In the genomic region with DNA sequence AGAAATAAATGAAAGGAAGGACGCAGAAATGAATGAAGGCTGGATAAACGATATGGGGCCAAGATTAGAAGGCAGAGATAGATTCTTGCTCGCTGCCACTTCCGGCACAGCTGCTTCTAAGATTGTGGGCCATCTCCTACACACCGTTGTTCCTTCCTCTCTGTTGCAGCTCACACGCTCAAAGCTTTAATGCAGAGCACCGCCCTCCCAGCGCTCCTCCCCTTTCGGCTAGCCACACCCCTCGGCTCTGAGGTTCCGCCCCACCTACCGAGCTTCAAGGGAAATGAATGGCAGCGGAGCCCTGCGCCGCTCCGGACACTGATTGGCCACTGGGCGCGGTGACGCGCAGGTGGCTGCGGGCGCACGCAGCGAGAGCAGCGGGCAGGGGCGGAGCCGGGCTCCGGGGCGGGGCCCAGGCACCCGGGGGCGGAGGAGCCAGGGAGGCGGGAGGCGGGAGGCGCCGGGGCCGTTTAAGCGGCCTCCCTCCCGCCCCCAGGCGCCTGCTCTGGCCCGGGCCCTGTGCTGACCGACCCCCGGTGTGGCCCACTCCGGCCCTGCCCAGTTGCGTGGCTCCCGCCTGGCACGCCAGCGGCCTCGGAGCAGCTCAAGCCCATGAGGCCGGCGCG, we compare ENCODE assay signal across 8 mouse cellular contexts. TPM values are rescaled to one million over a fixed set of nuclear protein-coding genes. Genes with fewer than 3 reads are reported as not detected.
DNase-seq lines count a peak whose midpoint lies in the region; ATAC-seq and TF ChIP-seq lines count a peak whose summit lies in the region.

Gene Mmd (plus strand): TSS at position 432 of the 626 bp plus-strand sequence.

- H3K4me3 ChIP-seq in C2C12 (ENCODE audit: insufficient read depth, poor library complexity, severe bottlenecking) (peak within 1 kb of the TSS; percentile 92), myocyte (peak within 1 kb of the TSS; percentile 55)
- H3K4me3 ChIP-seq in erythroblast, embryonic 14.5 days (replicated peaks) = peak within 1 kb of the TSS; percentile 72
- peak within 1 kb of the TSS; percentile 87 for H3K4me3 ChIP-seq in heart, embryonic 11.5 days (ENCODE audit: low read depth, low read length)
- peak within 1 kb of the TSS; percentile 89 for H3K4me3 ChIP-seq in kidney, embryonic 16.5 days (ENCODE audit: low read length)
- peak within 1 kb of the TSS; percentile 86 for H3K4me3 ChIP-seq in liver, adult 2 months (ENCODE audit: insufficient read depth, low read depth, low read length)

- H3K9ac ChIP-seq in heart, embryonic 11.5 days (ENCODE audit: low read depth, low read length) = peak within 1 kb of the TSS; percentile 90
- peak within 1 kb of the TSS; percentile 92 for H3K9ac ChIP-seq in kidney, embryonic 16.5 days (replicated peaks; ENCODE audit: low read length)
- peak within 1 kb of the TSS; percentile 93 for H3K9ac ChIP-seq in liver, adult 2 months (ENCODE audit: low read depth, low read length)

- under 1% methylated on average over 36 of the region's 51 CpGs for WGBS in heart, embryonic 11.5 days (ENCODE audit: insufficient replicate concordance)
- WGBS in kidney, embryonic 16.5 days = under 1% methylated on average over 48 of the region's 51 CpGs
- 1% methylated on average over 46 of the region's 51 CpGs for WGBS in liver, adult 2 months

- ATAC-seq in heart, embryonic 11.5 days (replicated peaks; ENCODE audit: insufficient number of reproducible peaks, low FRiP score, low TSS enrichment) = peak; percentile 99
- ATAC-seq in kidney, embryonic 16.5 days (ENCODE audit: low FRiP score, low TSS enrichment) = peak; percentile 99

- TF ChIP-seq CTCF in C2C12 (IDR thresholded peaks at IDR 0.05; ENCODE audit: control insufficient read depth, insufficient read depth, insufficient read length) = no peak
- TF ChIP-seq CTCF in brain, embryonic 14.5 days (IDR thresholded peaks at IDR 0.05; ENCODE audit: borderline replicate concordance, extremely low read depth, insufficient read depth, insufficient read length) = no peak
- TF ChIP-seq CTCF in liver, adult 2 months (IDR thresholded peaks at IDR 0.05; ENCODE audit: low read depth, low read length) = no peak

- peak; percentile 95 for TF ChIP-seq POLR2A in brain, embryonic 14.5 days (IDR thresholded peaks at IDR 0.05; ENCODE audit: borderline replicate concordance, extremely low read depth, insufficient read depth, insufficient read length, poor library complexity, severe bottlenecking)
- TF ChIP-seq POLR2A in liver, adult 2 months (IDR thresholded peaks at IDR 0.05; ENCODE audit: extremely low read depth, insufficient read depth, low read length) = peak; percentile 94
- peak; percentile 89 for TF ChIP-seq POLR2A in myocyte (IDR thresholded peaks at IDR 0.05; ENCODE audit: insufficient read length, low read depth)

- H3K79me2 ChIP-seq in C2C12 (ENCODE audit: control insufficient read depth, insufficient read depth) (peaks cover 49% of the 10 kb centered on the region), myocyte (ENCODE audit: control insufficient read depth, insufficient read depth) (peaks cover 46% of the 10 kb centered on the region)
- peaks cover 19% of the 10 kb centered on the region; the same call in 1 of the 2 replicates for H3K79me2 ChIP-seq in liver, adult 2 months (ENCODE audit: control insufficient read depth, insufficient read depth, low read length)

- H3K4me2 ChIP-seq in heart, embryonic 11.5 days = peak within 1 kb of the TSS; percentile 81
- peak within 1 kb of the TSS; percentile 87 for H3K4me2 ChIP-seq in kidney, embryonic 16.5 days (replicated peaks; ENCODE audit: low read depth, low read length)
- peak within 1 kb of the TSS; percentile 94 for H3K4me2 ChIP-seq in myocyte (ENCODE audit: low read depth)

- H3K27me3 ChIP-seq in C2C12 (ENCODE audit: control insufficient read depth, insufficient read depth, insufficient read length) (no peaks in the 10 kb centered on the region), myocyte (ENCODE audit: control insufficient read depth, insufficient read depth, insufficient read length) (no peaks in the 10 kb centered on the region)
- peaks cover 7% of the 10 kb centered on the region; the same call in 1 of the 2 replicates for H3K27me3 ChIP-seq in erythroblast, embryonic 14.5 days (ENCODE audit: control insufficient read depth)
- H3K27me3 ChIP-seq in heart, embryonic 11.5 days (ENCODE audit: control insufficient read depth, insufficient read depth, low read length) = no peaks in the 10 kb centered on the region
- H3K27me3 ChIP-seq in kidney, embryonic 16.5 days (ENCODE audit: insufficient read depth, low read length) = no peaks in the 10 kb centered on the region
- no peaks in the 10 kb centered on the region for H3K27me3 ChIP-seq in liver, adult 2 months (ENCODE audit: control insufficient read depth, insufficient read depth, low read length)
- no peaks in the 10 kb centered on the region for H3K27me3 ChIP-seq in splenic B cell, adult 2 months (ENCODE audit: control insufficient read depth, insufficient read depth, low read length, poor library complexity, severe bottlenecking)

- peaks cover 24% of the 10 kb centered on the region for H3K4me1 ChIP-seq in erythroblast, embryonic 14.5 days (ENCODE audit: control insufficient read depth)
- peaks cover 22% of the 10 kb centered on the region for H3K4me1 ChIP-seq in heart, embryonic 11.5 days (ENCODE audit: control insufficient read depth, insufficient read depth, low read length)
- H3K4me1 ChIP-seq in kidney, embryonic 16.5 days (ENCODE audit: insufficient read depth, low read length) = peaks cover 23% of the 10 kb centered on the region; the same call in 1 of the 2 replicates
- H3K4me1 ChIP-seq in liver, adult 2 months (ENCODE audit: control insufficient read depth, insufficient read depth, low read length) = peaks cover 10% of the 10 kb centered on the region; the same call in 1 of the 2 replicates

- H3K27ac ChIP-seq in heart, embryonic 11.5 days (ENCODE audit: low read depth, low read length) = peak within 1 kb of the TSS; percentile 89
- peak within 1 kb of the TSS; percentile 84 for H3K27ac ChIP-seq in kidney, embryonic 16.5 days (ENCODE audit: low read length)
- H3K27ac ChIP-seq in liver, adult 2 months (replicated peaks; ENCODE audit: insufficient read depth, low read depth, low read length) = peak within 1 kb of the TSS; percentile 81

- peak; percentile 99 for DNase-seq in brain, embryonic 14.5 days (ENCODE audit: low read depth)
- DNase-seq in liver, adult 2 months (ENCODE audit: extremely low read depth, low read depth, low spot score) = peak; percentile 93
- DNase-seq in splenic B cell, adult 2 months (ENCODE audit: low read depth, low spot score) = peak; percentile 100

- peaks cover 8% of the 10 kb centered on the region for H3K36me3 ChIP-seq in C2C12 (ENCODE audit: control insufficient read depth, insufficient read depth)
- H3K36me3 ChIP-seq in erythroblast, embryonic 14.5 days (ENCODE audit: control insufficient read depth) = no peaks in the 10 kb centered on the region
- no peaks in the 10 kb centered on the region for H3K36me3 ChIP-seq in heart, embryonic 11.5 days (ENCODE audit: control insufficient read depth, insufficient read depth, low read length)
- H3K36me3 ChIP-seq in kidney, embryonic 16.5 days (ENCODE audit: insufficient read depth, low read length) = no peaks in the 10 kb centered on the region
- no peaks in the 10 kb centered on the region for H3K36me3 ChIP-seq in liver, adult 2 months (ENCODE audit: control insufficient read depth, insufficient read depth, low read length)
- no peaks in the 10 kb centered on the region for H3K36me3 ChIP-seq in myocyte (ENCODE audit: control insufficient read depth, insufficient read depth)
- H3K36me3 ChIP-seq in splenic B cell, adult 2 months (ENCODE audit: control insufficient read depth, insufficient read depth, low read length, poor library complexity, severe bottlenecking) = no peaks in the 10 kb centered on the region; the same call in 1 of the 2 replicates

- H3K79me3 ChIP-seq in C2C12 (ENCODE audit: low read depth) = peaks cover 46% of the 10 kb centered on the region

- H3K9me3 ChIP-seq in erythroblast, embryonic 14.5 days (ENCODE audit: control insufficient read depth, low read length) = no peaks in the 10 kb centered on the region
- H3K9me3 ChIP-seq in heart, embryonic 11.5 days (replicated peaks; ENCODE audit: control insufficient read depth, low read length) = no peaks in the 10 kb centered on the region
- H3K9me3 ChIP-seq in kidney, embryonic 16.5 days (ENCODE audit: low read length) = no peaks in the 10 kb centered on the region

- H3ac ChIP-seq in C2C12 (ENCODE audit: control insufficient read depth, insufficient read length, low read depth) (peak within 1 kb of the TSS; percentile 84), myocyte (ENCODE audit: control insufficient read depth, insufficient read length) (peak within 1 kb of the TSS; percentile 65)

TF ChIP-seq in C2C12, 6 proteins besides CTCF, POLR2A, EP300 and RAD21:
- TF ChIP-seq MYOD1 (IDR thresholded peaks at IDR 0.05; ENCODE audit: control insufficient read depth, insufficient read length, low read depth) (peak; percentile 69), MAX (IDR thresholded peaks at IDR 0.05) (no peak)
TF ChIP-seq in C2C12: peak in this region for 1.

TF ChIP-seq in myocyte, 11 proteins besides CTCF, POLR2A, EP300 and RAD21:
- TF ChIP-seq MYOG (IDR thresholded peaks at IDR 0.05; ENCODE audit: control insufficient read depth in 1 of 3, insufficient read depth in 1 of 3, insufficient read length in 2 of 3, low read depth in 2 of 3) (peak; percentile 8 to 58 (median 24)), MYOD1 (IDR thresholded peaks at IDR 0.05; ENCODE audit: control insufficient read depth in 1 of 3, insufficient read length in 2 of 3, low read depth in 2 of 3) (peak in 2 of 3 experiments; percentile 58 to 73), POLR2AphosphoS2 (IDR thresholded peaks at IDR 0.05; ENCODE audit: insufficient read length, low read depth) (peak; percentile 92), TCF3 (IDR thresholded peaks at IDR 0.05; ENCODE audit: insufficient read length, low read depth) (no peak)

RNA-seq across cellular contexts. Expression of gene Mmd, which starts in this region (rescaled TPM):
- 257 TPM for polyA plus RNA-seq in C2C12 (2012; fragmentation: generic; extraction: Trizol)
- 78.5 and 102 TPM in 2 replicates for polyA plus RNA-seq in brain, embryonic 14.5 days (2012; rRNA removed)
- 0.04 TPM in 2 replicates for polyA plus RNA-seq in erythroblast, embryonic 14.5 days (2012)
- polyA plus RNA-seq in heart, embryonic 11.5 days (2014; fragmentation: Nextera tagmentation; extraction: Ambion mirVana) = 76.1 and 93.0 TPM in 2 replicates
- polyA plus RNA-seq in kidney, embryonic 16.5 days (2015; fragmentation: Nextera tagmentation; extraction: Ambion mirVana) = 36.1 and 37.3 TPM in 2 replicates
- 98.6 and 124 TPM in 2 replicates for total RNA-seq in liver, adult 2 months (2014; rRNA removed)
- 60.3 and 86.5 TPM in 2 replicates for polyA plus RNA-seq in liver, adult 2 months (2012; rRNA removed)
- polyA plus RNA-seq in myocyte (2012; fragmentation: generic; extraction: Trizol) = 36.0 TPM

Comparison
In these comparisons a context has a peak if more than half of its experiments do, and no peak if none do; other contexts are left out.
1. Peak in every context shown above with its lines: DNase-seq, ATAC-seq, H3K4me3 ChIP-seq and H3K27ac ChIP-seq.
2. RNA of gene Mmd (polyA plus RNA-seq): 257 TPM in C2C12 (single experiment), 78.5 to 102 TPM in brain, embryonic 14.5 days, 76.1 to 93.0 TPM in heart, embryonic 11.5 days, 60.3 to 86.5 TPM in liver, adult 2 months, 36.1 to 37.3 TPM in kidney, embryonic 16.5 days and 36.0 TPM in myocyte (single experiment); 0.04 TPM in erythroblast, embryonic 14.5 days; every median in the first group is over 10 times any median in the second.